Mouse (Mus musculus) lung, postnatal 0 days (tissue): ENCODE data around the gene Rgsl1. TPM values are rescaled to one million over a fixed set of nuclear protein-coding genes. Genes with fewer than 3 reads are reported as not detected.

Source experiments
- ATAC-seq: fragments of 200-750 bp; cut with Nextera tagmentation; 2 replicates; pipeline ENCODE4 v1.8.0; 2017; ENCODE audit warnings: moderate library complexity
- DNase-seq: peaks from one replicate; pipeline ENCODE4 v3.0.0-alpha.2; 2016; ENCODE audit warnings: low spot score
- H3K27ac ChIP-seq: fragments of 300-500 bp; sonication (generic); 2 replicates; pipeline ENCODE4 v1.5.1; 2014; ENCODE audit warnings: antibody characterized with exemption, mild to moderate bottlenecking, low read length, mixed read lengths
- H3K27me3 ChIP-seq: fragments of 300-500 bp; sonication (generic); replicated peaks from 2 replicates; pipeline ENCODE4 v1.6.1; 2014; ENCODE audit warnings: low read length, mixed read lengths; ENCODE audit not compliant: insufficient read depth
- H3K36me3 ChIP-seq: fragments of 300-500 bp; sonication (generic); 2 replicates; pipeline ENCODE4 v1.6.1; 2014; ENCODE audit warnings: low read length, mixed read lengths; ENCODE audit not compliant: insufficient read depth
- H3K4me1 ChIP-seq: fragments of 300-500 bp; sonication (generic); 2 replicates; pipeline ENCODE4 v1.6.1; 2014; ENCODE audit warnings: antibody characterized with exemption, low read depth, low read length, mixed read lengths; ENCODE audit not compliant: insufficient read depth
- H3K4me2 ChIP-seq: fragments of 300-500 bp; sonication (generic); replicated peaks from 2 replicates; pipeline ENCODE4 v1.6.1; 2014; ENCODE audit warnings: low read depth, mild to moderate bottlenecking, low read length, moderate library complexity, mixed read lengths
- H3K4me3 ChIP-seq: fragments of 300-500 bp; sonication (generic); 2 replicates; pipeline ENCODE4 v1.5.1; 2014; ENCODE audit warnings: low read depth, low read length
- H3K9ac ChIP-seq: fragments of 300-500 bp; sonication (generic); replicated peaks from 2 replicates; pipeline ENCODE4 v1.6.1; 2014; ENCODE audit warnings: low read depth, mild to moderate bottlenecking
- H3K9me3 ChIP-seq: fragments of 300-500 bp; sonication (generic); 2 replicates; pipeline ENCODE4 v1.6.1; 2016; ENCODE audit warnings: low read length, mixed read lengths
- CTCF ChIP-seq: IDR thresholded peaks from 2 replicates; pipeline ENCODE4 v1.5.1; 2016; ENCODE audit warnings: antibody characterized with exemption, mild to moderate bottlenecking
- EP300 ChIP-seq: IDR thresholded peaks from 2 replicates; pipeline ENCODE4 v1.6.1; 2016; ENCODE audit warnings: antibody characterized with exemption, mild to moderate bottlenecking, control low read depth
- WGBS: fragments of 180-500 bp; shearing (Covaris S2); extraction: QIAGEN DNeasy Blood & Tissue Kit; methylation state at CpG from one replicate; pipeline ENCODE4 v1.1.7; 2014; 5-methylcytosine and 5-hydroxymethylcytosine counted together
- polyA plus RNA-seq: library from polyadenylated mRNA; unstranded; fragments of >200 nt; fragmentation: Nextera tagmentation; extraction: Ambion mirVana; gene quantifications from 2 replicates; pipeline ENCODE4 v1.2.1, GENCODE M21; 2015

Rgsl1 gene
- polyA plus RNA-seq, 1 experiment from 2014 or later, result 0.10 TPM

- H3K4me2 ChIP-seq, result peak overlapping the region; percentile 66
- peaks cover 10% of the 10 kb centered on the region; the same call in 1 of the 2 replicates for H3K4me1 ChIP-seq
- H3K4me3 ChIP-seq, result peak overlapping the region; percentile 43
- no peaks in the 10 kb centered on the region for H3K9me3 ChIP-seq
- no peaks in the 10 kb centered on the region for H3K36me3 ChIP-seq
- DNase-seq (peak; percentile 77), ATAC-seq (peak; percentile 32)
- H3K9ac ChIP-seq, result peak overlapping the region; percentile 54
- TF ChIP-seq CTCF (no peak), EP300 (no peak)
- H3K27me3 ChIP-seq, result no peaks in the 10 kb centered on the region
- peak overlapping the region; percentile 92 for H3K27ac ChIP-seq
- WGBS, result 9% methylated on average over 13 of the region's 13 CpGs
These were observed 92.1 kb downstream of the Rgsl1 start for GRCm38 (mm10) chr1:153751763-153752301.

GRCm38 (mm10) chr1:153750054-153750453 is 93.9 kb downstream of the Rgsl1 start:
- no peaks in the 10 kb centered on the region for H3K9me3 ChIP-seq
- no peaks in the 10 kb centered on the region for H3K27me3 ChIP-seq
- WGBS, result 38% methylated on average over 6 of the region's 6 CpGs
- ATAC-seq, result no peak
- peak overlapping the region; percentile 37 for H3K4me3 ChIP-seq
- peak overlapping the region; percentile 65 for H3K4me2 ChIP-seq
- peaks cover 10% of the 10 kb centered on the region; the same call in 1 of the 2 replicates for H3K4me1 ChIP-seq
- no peak for DNase-seq
- no peak overlapping the region for H3K9ac ChIP-seq
- no peak for TF ChIP-seq EP300
- no peak for TF ChIP-seq CTCF
- no peaks in the 10 kb centered on the region for H3K36me3 ChIP-seq
- H3K27ac ChIP-seq, result peak overlapping the region; percentile 86; the same call in 1 of the 2 replicates

GRCm38 (mm10) chr1:153749211-153749801 is 94.6 kb downstream of the Rgsl1 start, which contains the start of gene Rnasel:
Gene Rnasel (plus strand): TSS chr1:153749426.
- Histone ChIP-seq H3K36me3 (no peaks in the 10 kb centered on the region), H3K27ac (peak within 1 kb of the TSS; percentile 86), H3K9me3 (no peaks in the 10 kb centered on the region), H3K27me3 (no peaks in the 10 kb centered on the region), H3K9ac (peak within 1 kb of the TSS; percentile 36), H3K4me3 (peak within 1 kb of the TSS; percentile 37), H3K4me1 (peaks cover 10% of the 10 kb centered on the region; the same call in 1 of the 2 replicates), H3K4me2 (peak within 1 kb of the TSS; percentile 65)
- peak; percentile 85 for TF ChIP-seq EP300
- peak; percentile 91 for TF ChIP-seq CTCF
- WGBS, result under 1% methylated on average over 18 of the region's 18 CpGs
- DNase-seq, result peak; percentile 95
- peak; percentile 63 for ATAC-seq

- DNase-seq (peak; percentile 77), ATAC-seq (peak; percentile 30)
- peak overlapping the region; percentile 65 for H3K4me2 ChIP-seq
- no peak overlapping the region for H3K9ac ChIP-seq
- WGBS, result 0% methylated on average over 1 of the region's 1 CpGs
- TF ChIP-seq EP300, result no peak
- no peak; the same call in 1 of the 2 replicates for TF ChIP-seq CTCF
- H3K27me3 ChIP-seq, result no peaks in the 10 kb centered on the region
- H3K4me3 ChIP-seq, result peak overlapping the region; percentile 37
- no peaks in the 10 kb centered on the region for H3K9me3 ChIP-seq
- H3K4me1 ChIP-seq, result peaks cover 10% of the 10 kb centered on the region; the same call in 1 of the 2 replicates
- peak overlapping the region; percentile 86 for H3K27ac ChIP-seq
- H3K36me3 ChIP-seq, result no peaks in the 10 kb centered on the region
These were observed 95.4 kb downstream of the Rgsl1 start for GRCm38 (mm10) chr1:153748549-153748948.

- peak; percentile 15; the same call in 1 of the 2 replicates for ATAC-seq
- WGBS, result 36% methylated on average over 12 of the region's 12 CpGs
- no peak overlapping the region for H3K9ac ChIP-seq
These were observed 95.9 kb downstream of the Rgsl1 start for GRCm38 (mm10) chr1:153747861-153748530.

GRCm38 (mm10) chr1:153746728-153747127 is 97.2 kb downstream of the Rgsl1 start:
- Histone ChIP-seq H3K4me2 (no peak overlapping the region), H3K36me3 (no peaks in the 10 kb centered on the region), H3K9ac (no peak overlapping the region), H3K4me1 (peaks cover 10% of the 10 kb centered on the region; the same call in 1 of the 2 replicates), H3K27me3 (no peaks in the 10 kb centered on the region), H3K9me3 (no peaks in the 10 kb centered on the region), H3K4me3 (no peak overlapping the region), H3K27ac (no peak overlapping the region)
- TF ChIP-seq EP300, result 0 out of 2 replicates have a peak, but pooled peaks have one; percentile 9
- peak; percentile 92 for TF ChIP-seq CTCF
- peak; percentile 87 for DNase-seq
- 4% methylated on average over 12 of the region's 12 CpGs for WGBS
- no peak for ATAC-seq

More at GRCm38 (mm10) chr1:153747861-153748530, 95.9 kb downstream of the Rgsl1 start:
- H3K4me3 ChIP-seq, result no peak overlapping the region
- TF ChIP-seq CTCF (no peak), EP300 (no peak)
- H3K36me3 ChIP-seq, result no peaks in the 10 kb centered on the region
- peaks cover 10% of the 10 kb centered on the region; the same call in 1 of the 2 replicates for H3K4me1 ChIP-seq
- no peaks in the 10 kb centered on the region for H3K27me3 ChIP-seq
- H3K27ac ChIP-seq, result peak overlapping the region; percentile 86
- peak overlapping the region; percentile 65; the same call in 1 of the 2 replicates for H3K4me2 ChIP-seq
- DNase-seq, result peak; percentile 79
- no peaks in the 10 kb centered on the region for H3K9me3 ChIP-seq
